Mouse (Mus musculus) hindbrain, embryonic 16.5 days (tissue): ENCODE results near the gene Ppm1n. TPM values are rescaled to one million over a fixed set of nuclear protein-coding genes. Genes with fewer than 3 reads are reported as not detected.
A peak's percentile ranks its signal among the peaks of the same experiment; 100 is the strongest.

ENCODE experiments used
- ATAC-seq: fragments of 200-750 bp; cut with Nextera tagmentation; 2 replicates; pipeline ENCODE4 v1.8.0; 2017; ENCODE audit warnings: moderate TSS enrichment, moderate library complexity
- H3K27ac ChIP-seq: fragments of 300-500 bp; sonication (generic); 2 replicates; pipeline ENCODE4 v1.5.1; 2014; ENCODE audit warnings: low read depth, mild to moderate bottlenecking, control low read depth, low read length, moderate library complexity
- H3K27me3 ChIP-seq: fragments of 300-500 bp; sonication (generic); replicated peaks from 2 replicates; pipeline ENCODE4 v1.6.1; 2014; ENCODE audit warnings: low read length; ENCODE audit not compliant: control insufficient read depth, insufficient read depth
- H3K36me3 ChIP-seq: fragments of 300-500 bp; sonication (generic); 2 replicates; pipeline ENCODE4 v1.6.1; 2014; ENCODE audit warnings: mild to moderate bottlenecking, low read length, moderate library complexity, mixed read lengths; ENCODE audit not compliant: control insufficient read depth, insufficient read depth
- H3K4me1 ChIP-seq: fragments of 300-500 bp; sonication (generic); 2 replicates; pipeline ENCODE4 v1.6.1; 2014; ENCODE audit warnings: low read depth, low read length; ENCODE audit not compliant: control insufficient read depth, insufficient read depth
- H3K4me2 ChIP-seq: fragments of 300-500 bp; sonication (generic); 2 replicates; pipeline ENCODE4 v1.6.1; 2014; ENCODE audit warnings: mild to moderate bottlenecking, low read length, control low read depth, moderate library complexity
- H3K4me3 ChIP-seq: fragments of 300-500 bp; sonication (generic); 2 replicates; pipeline ENCODE4 v1.5.1; 2014; ENCODE audit warnings: mild to moderate bottlenecking, low read length, control low read depth, moderate library complexity
- H3K9ac ChIP-seq: fragments of 300-500 bp; sonication (generic); 2 replicates; pipeline ENCODE4 v1.6.1; 2014; ENCODE audit warnings: low read depth, mild to moderate bottlenecking, control low read depth, low read length, moderate library complexity
- H3K9me3 ChIP-seq: fragments of 300-500 bp; sonication (generic); 2 replicates; pipeline ENCODE4 v1.6.1; 2014; ENCODE audit warnings: mild to moderate bottlenecking, low read length, moderate library complexity; ENCODE audit not compliant: control insufficient read depth
- WGBS: fragments of 180-500 bp; shearing (Covaris S2); extraction: QIAGEN DNeasy Blood & Tissue Kit; methylation state at CpG from one replicate; pipeline ENCODE4 v1.1.7; 2014; 5-methylcytosine and 5-hydroxymethylcytosine counted together
- polyA plus RNA-seq: library from polyadenylated mRNA; unstranded; fragments of >200 nt; fragmentation: Nextera tagmentation; extraction: Ambion mirVana; gene quantifications from 2 replicates; pipeline ENCODE4 v1.2.1, GENCODE M21; 2015

The Ppm1n gene
- polyA plus RNA-seq, 1 experiment from 2014 or later: 1.5 TPM

- no peak for ATAC-seq
- peaks cover 12% of the 10 kb centered on the region; the same call in 1 of the 2 replicates for H3K36me3 ChIP-seq
- no peaks in the 10 kb centered on the region for H3K9me3 ChIP-seq
- H3K4me1 ChIP-seq: peaks cover 20% of the 10 kb centered on the region
- H3K27ac ChIP-seq: no peak overlapping the region
- 81% methylated on average over 10 of the region's 10 CpGs for WGBS
- H3K9ac ChIP-seq: no peak overlapping the region
- no peaks in the 10 kb centered on the region for H3K27me3 ChIP-seq
- H3K4me2 ChIP-seq: no peak overlapping the region
- H3K4me3 ChIP-seq: no peak overlapping the region
Observed at GRCm38 (mm10) chr7:19265928-19266822, 13.7 kb downstream of the Ppm1n start.

- Histone ChIP-seq H3K4me2 (no peak overlapping the region), H3K9me3 (no peaks in the 10 kb centered on the region), H3K27me3 (no peaks in the 10 kb centered on the region), H3K4me3 (no peak overlapping the region), H3K27ac (no peak overlapping the region), H3K4me1 (peaks cover 14% of the 10 kb centered on the region), H3K9ac (no peak overlapping the region), H3K36me3 (peaks cover 13% of the 10 kb centered on the region)
- WGBS: 84% methylated on average over 7 of the region's 7 CpGs
- no peak for ATAC-seq
Observed at GRCm38 (mm10) chr7:19265147-19265546, 14.7 kb downstream of the Ppm1n start.

GRCm38 (mm10) chr7:19258336-19258735, 21.5 kb downstream of the Ppm1n start:
- Histone ChIP-seq H3K27ac (no peak overlapping the region), H3K9me3 (no peaks in the 10 kb centered on the region), H3K9ac (no peak overlapping the region), H3K4me1 (no peaks in the 10 kb centered on the region), H3K27me3 (no peaks in the 10 kb centered on the region), H3K4me2 (no peak overlapping the region), H3K4me3 (no peak overlapping the region), H3K36me3 (peaks cover 22% of the 10 kb centered on the region)
- ATAC-seq: no peak
- WGBS: 75% methylated on average over 3 of the region's 3 CpGs

- no peaks in the 10 kb centered on the region for H3K9me3 ChIP-seq
- no peaks in the 10 kb centered on the region for H3K4me1 ChIP-seq
- H3K9ac ChIP-seq: no peak overlapping the region
- 34% methylated on average over 11 of the region's 11 CpGs for WGBS
- H3K27ac ChIP-seq: no peak overlapping the region
- H3K27me3 ChIP-seq: no peaks in the 10 kb centered on the region
- peaks cover 22% of the 10 kb centered on the region for H3K36me3 ChIP-seq
- no peak overlapping the region for H3K4me3 ChIP-seq
- H3K4me2 ChIP-seq: no peak overlapping the region
- ATAC-seq: peak; percentile 67
Observed at GRCm38 (mm10) chr7:19257390-19258022, 22.4 kb downstream of the Ppm1n start.

- H3K9me3 ChIP-seq: no peaks in the 10 kb centered on the region
- peaks cover 22% of the 10 kb centered on the region for H3K36me3 ChIP-seq
- H3K4me2 ChIP-seq: no peak overlapping the region
- H3K4me3 ChIP-seq: no peak overlapping the region
- no peak for ATAC-seq
- no peaks in the 10 kb centered on the region for H3K4me1 ChIP-seq
- WGBS: 93% methylated on average over 7 of the region's 7 CpGs
- no peak overlapping the region for H3K9ac ChIP-seq
- no peak overlapping the region for H3K27ac ChIP-seq
- H3K27me3 ChIP-seq: no peaks in the 10 kb centered on the region
Observed at GRCm38 (mm10) chr7:19256567-19256966, 23.3 kb downstream of the Ppm1n start.

- ATAC-seq: no peak
- no peak overlapping the region for H3K4me3 ChIP-seq
- H3K36me3 ChIP-seq: peaks cover 22% of the 10 kb centered on the region
- H3K27me3 ChIP-seq: no peaks in the 10 kb centered on the region
- no peak overlapping the region for H3K27ac ChIP-seq
- H3K9ac ChIP-seq: no peak overlapping the region
- no peak overlapping the region for H3K4me2 ChIP-seq
- H3K4me1 ChIP-seq: no peaks in the 10 kb centered on the region
- WGBS: 86% methylated on average over 17 of the region's 17 CpGs
- no peaks in the 10 kb centered on the region for H3K9me3 ChIP-seq
Observed at GRCm38 (mm10) chr7:19255395-19255794, 24.5 kb downstream of the Ppm1n start.

GRCm38 (mm10) chr7:19253437-19253836, 26.4 kb downstream of the Ppm1n start:
- H3K4me3 ChIP-seq: no peak overlapping the region
- ATAC-seq: no peak
- no peak overlapping the region for H3K27ac ChIP-seq
- H3K4me1 ChIP-seq: no peaks in the 10 kb centered on the region
- H3K9me3 ChIP-seq: no peaks in the 10 kb centered on the region
- WGBS: 70% methylated on average over 5 of the region's 5 CpGs
- no peaks in the 10 kb centered on the region for H3K27me3 ChIP-seq
- H3K36me3 ChIP-seq: peaks cover 14% of the 10 kb centered on the region
- H3K9ac ChIP-seq: no peak overlapping the region
- no peak overlapping the region for H3K4me2 ChIP-seq

GRCm38 (mm10) chr7:19252078-19252477, 27.8 kb downstream of the Ppm1n start:
- no peaks in the 10 kb centered on the region for H3K4me1 ChIP-seq
- WGBS: 83% methylated on average over 4 of the region's 4 CpGs
- H3K27ac ChIP-seq: no peak overlapping the region
- 0 out of 2 replicates have a peak, but pooled peaks cover 6% of the 10 kb centered on the region for H3K36me3 ChIP-seq
- H3K4me3 ChIP-seq: no peak overlapping the region
- ATAC-seq: no peak
- H3K27me3 ChIP-seq: no peaks in the 10 kb centered on the region
- H3K9ac ChIP-seq: no peak overlapping the region
- H3K4me2 ChIP-seq: no peak overlapping the region
- H3K9me3 ChIP-seq: no peaks in the 10 kb centered on the region

GRCm38 (mm10) chr7:19247511-19247910, 32.4 kb downstream of the Ppm1n start:
- Histone ChIP-seq H3K4me3 (no peak overlapping the region), H3K9ac (no peak overlapping the region), H3K4me2 (no peak overlapping the region), H3K27ac (no peak overlapping the region), H3K36me3 (peaks cover 11% of the 10 kb centered on the region; the same call in 1 of the 2 replicates), H3K9me3 (no peaks in the 10 kb centered on the region), H3K27me3 (no peaks in the 10 kb centered on the region), H3K4me1 (no peaks in the 10 kb centered on the region; the same call in 1 of the 2 replicates)
- ATAC-seq: no peak
- 100% methylated on average over 2 of the region's 2 CpGs for WGBS
